Mouse (Mus musculus): ENCODE measurements around the gene Fam71a.

DNA sequence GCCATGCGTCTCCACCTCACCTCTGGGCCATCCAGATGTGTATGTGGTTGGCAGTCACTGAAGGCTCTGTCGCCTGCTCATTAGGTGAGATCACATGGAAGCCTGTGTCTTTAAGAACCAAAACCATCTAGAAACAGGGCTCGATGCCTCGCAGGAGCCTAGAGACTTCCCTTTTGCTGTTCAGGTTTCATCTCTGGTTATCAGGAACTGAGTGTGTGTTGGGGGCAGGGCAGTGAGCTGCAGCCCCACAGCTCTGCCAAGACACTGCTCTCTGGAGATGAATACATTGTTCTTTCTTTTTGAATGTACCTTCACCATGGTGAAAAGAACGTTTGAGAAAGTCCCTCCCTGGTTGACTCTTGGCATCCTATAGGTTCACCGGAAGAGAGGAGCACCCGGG is 49.7 kb downstream of the Fam71a start:
- no peak for TF ChIP-seq CTCF (IDR thresholded peaks at IDR 0.05)
- TF ChIP-seq EP300 (IDR thresholded peaks at IDR 0.05; ENCODE audit: insufficient read depth, low read depth, low read length), result no peak
- no peak for TF ChIP-seq POLR2A (IDR thresholded peaks at IDR 0.05; ENCODE audit: insufficient read depth, low read depth, low read length)

Measured in heart, adult 2 months (tissue).